Mouse (Mus musculus) kidney, postnatal 36 days (tissue): Measurements from ENCODE around the gene 2310022B05Rik.

ENCODE experiments used
- DNase-seq, 2 experiments: peaks; one replicate each; pipeline ENCODE4 v3.0.0; 2021 to 2022; ENCODE audit warnings: mixed read lengths in 2 of 2

2310022B05Rik gene

DNA sequence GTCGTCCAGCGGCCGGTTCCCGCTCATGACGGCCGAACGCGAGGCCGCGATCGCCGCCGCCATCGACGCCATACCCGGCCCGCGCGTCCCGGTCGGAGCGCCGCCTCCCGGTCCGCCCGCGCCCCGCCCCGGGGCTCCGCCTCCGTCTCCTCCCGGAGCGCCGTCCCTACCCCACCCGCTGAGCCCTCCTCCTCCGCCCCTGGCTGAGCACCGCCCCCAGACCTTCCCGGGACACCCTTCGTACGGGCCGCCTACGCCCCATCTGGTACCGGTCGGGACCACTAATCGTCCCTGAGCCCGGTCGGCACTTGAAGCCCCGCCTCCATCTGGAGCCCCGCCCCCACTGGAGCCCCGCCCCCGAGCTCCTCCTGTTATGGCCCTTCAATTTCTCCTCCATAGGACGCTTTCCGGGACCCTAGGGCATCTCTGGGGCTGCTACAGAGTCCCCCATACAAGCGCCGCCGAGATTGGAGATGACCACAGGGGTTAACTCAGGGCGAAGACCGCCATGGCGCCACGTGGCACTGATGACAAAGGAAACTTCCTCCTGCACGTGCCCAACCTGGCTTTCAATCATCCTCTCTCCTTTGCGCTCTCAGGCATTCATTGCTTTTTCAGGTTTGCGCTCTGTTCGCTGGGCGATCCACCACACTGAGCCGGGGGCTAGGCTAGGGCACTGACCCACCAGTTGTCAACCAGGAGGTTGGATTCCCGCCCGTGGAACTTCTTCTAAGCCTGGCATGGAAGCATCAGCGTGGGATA, at the start of gene 2310022B05Rik:
2310022B05Rik (minus strand) TSS at position 258 of the 762 bp plus-strand sequence.
- DNase-seq = peak; percentile 92 to 94

DNA sequence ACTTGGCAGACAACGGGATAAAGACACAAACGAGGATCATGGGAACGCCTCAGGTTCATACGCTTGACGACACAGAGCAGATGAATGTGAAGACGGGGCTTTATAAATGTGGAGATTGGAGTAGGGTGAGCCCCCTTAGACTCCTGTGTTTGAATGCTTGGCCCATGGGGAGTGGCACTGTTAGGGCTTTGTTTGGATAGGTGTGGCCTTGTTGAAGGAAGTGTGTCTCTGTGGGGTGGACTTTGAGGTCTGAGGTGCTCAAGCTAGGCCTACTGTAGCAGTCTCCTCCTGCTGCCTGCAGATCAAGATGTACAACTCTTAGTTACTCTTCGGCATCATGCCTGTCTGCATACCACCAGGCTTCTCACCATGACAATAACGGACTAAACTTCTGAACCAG, 42.7 kb upstream of the 2310022B05Rik start:
- DNase-seq = no peak

DNA sequence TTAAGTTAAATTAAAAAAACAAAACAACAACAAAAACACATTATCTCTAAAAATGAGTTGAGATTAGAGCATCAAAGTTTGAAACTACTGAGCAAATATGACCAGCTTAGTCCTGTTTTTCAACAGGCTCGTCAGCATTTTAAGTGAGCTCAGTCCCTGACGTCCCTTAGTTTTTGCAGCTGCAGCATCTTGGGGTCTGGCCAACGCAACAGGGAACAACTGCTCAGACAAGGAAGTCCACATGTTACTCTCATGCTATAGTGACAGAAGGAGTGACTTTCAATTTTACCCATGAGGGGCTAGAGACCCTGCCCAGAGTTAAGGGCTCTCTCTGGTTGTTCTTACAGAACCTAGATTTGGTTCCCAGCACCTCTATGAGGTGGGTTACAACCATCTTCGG, 41.2 kb upstream of the 2310022B05Rik start:
- no peak for DNase-seq

DNA sequence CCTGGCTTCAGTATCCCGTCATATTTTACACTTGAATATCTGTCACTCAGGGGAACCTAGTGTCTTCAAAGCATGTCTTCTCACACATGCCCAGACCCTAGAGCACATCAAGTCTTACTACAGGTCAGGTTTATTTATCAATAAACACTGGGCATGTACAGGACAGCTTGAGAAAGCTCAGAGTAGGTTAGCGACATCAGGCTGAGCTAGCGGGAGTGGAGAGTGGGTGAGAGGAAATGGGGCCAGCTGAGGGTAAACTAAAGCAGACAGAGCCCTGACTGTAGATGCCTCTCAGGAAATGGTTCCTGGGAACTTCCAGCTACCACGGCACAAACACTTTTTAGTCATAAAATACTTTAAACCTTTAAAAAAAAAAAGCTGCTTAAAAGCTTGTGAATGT, 40.4 kb upstream of the 2310022B05Rik start:
- DNase-seq = no peak

DNA sequence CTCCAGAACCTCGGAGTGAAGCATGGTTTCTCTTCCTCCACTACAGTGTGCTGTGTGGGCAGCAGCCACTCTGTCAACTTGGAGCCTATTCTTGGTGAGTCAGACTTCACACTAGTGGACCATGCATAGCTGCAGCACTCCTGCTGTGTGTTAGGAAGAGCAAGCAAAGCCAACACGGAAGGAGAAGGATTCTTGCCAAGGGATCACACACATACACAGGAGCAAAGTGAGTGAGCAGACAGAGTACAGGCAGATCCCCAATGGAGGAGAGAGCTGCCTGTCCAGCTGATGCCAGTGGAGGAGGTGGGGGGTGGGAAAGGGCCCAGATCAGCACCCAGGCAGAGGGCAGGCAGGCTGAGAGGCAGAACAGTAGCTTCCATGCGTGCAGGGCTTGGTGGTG, 39.0 kb upstream of the 2310022B05Rik start:
- DNase-seq = no peak

DNA sequence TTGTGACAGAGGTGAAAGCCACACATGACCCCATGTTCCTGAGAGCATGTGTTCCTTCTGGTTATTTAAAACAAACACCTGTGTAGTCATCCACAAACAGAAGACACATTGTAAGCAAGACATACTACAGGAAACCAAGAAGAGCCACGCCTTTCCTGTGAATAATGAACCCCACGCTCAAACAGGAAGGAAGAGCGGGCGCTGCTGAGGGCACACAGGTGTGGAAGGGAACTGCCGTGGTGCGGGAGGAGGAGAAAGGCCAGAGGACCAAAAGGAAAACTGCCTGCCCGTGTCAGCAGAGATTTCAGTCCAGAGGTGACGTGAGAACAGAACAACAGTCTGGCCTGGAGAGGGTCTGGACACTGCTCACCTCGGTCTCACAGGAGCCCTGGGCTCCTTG, 37.9 kb upstream of the 2310022B05Rik start:
- no peak for DNase-seq

DNA sequence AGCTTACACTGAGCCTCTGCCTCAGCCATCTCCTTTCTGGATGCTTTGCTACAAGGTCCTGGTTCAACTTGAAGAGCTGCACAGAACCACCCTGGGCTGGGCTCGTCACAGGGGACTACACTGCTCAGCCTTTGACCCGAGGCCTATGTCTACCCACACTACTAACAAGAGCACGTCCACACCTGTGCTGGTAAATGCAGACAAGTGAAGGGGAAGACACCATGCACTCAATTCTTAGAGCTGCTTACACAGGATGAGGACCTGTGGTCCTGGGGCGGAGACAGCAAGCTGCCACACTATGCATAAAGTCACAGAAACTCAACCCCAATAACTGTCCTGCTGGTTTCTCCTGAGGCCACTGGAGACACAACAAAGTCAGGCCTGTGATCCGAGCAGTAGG, 37.1 kb upstream of the 2310022B05Rik start:
- no peak for DNase-seq

DNA sequence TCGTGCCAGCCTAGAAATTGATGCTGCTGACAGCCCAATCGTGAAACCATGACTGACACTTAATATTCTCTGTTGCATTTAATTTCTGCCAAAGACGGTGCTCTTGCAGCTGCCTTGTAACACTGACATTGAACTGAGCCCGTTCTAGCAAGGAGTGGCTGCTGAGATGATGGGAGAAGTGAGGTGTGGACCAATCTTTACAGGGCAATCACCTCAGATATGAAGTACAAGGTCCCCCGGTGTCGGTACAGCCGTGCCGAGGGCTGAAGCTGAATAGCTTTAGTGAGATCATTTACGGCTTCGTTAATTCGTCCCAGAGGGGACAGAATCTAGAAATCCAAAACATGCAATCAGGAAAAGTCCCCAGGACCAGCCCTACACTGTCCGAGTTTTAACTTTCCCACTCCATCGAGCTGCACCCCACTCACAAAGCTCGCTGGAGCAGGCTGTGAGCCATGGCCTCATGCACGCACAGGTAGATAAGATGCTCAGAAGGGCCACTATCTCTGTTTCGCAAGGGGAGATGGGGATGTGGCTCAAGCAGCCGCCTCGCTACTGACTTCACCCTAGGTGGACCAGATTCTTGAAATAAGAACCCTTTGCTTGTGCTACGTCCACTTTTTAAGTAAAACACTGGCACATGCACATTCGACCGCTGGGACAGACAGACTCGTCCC, 32.4 kb upstream of the 2310022B05Rik start:
- no peak for DNase-seq

DNA sequence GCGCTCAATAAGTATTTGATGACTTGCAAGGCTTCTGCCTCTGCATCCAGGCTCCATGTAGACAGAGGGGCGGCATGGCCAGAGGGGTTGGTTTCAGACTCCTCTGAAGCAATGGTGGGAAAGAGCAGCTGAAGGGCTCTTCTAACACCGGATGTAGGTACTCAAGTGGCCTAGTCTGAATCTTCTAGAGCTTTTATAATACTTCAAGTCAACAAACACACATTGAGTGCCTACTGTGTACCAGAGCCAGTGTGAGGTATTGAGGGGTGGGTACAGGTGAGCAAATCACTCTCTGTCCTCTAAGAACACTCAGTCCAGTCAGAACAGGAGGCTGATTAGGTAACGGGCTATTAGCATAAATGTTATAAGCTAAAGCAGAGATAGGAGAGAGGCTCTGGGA, 28.5 kb upstream of the 2310022B05Rik start:
- DNase-seq = no peak

DNA sequence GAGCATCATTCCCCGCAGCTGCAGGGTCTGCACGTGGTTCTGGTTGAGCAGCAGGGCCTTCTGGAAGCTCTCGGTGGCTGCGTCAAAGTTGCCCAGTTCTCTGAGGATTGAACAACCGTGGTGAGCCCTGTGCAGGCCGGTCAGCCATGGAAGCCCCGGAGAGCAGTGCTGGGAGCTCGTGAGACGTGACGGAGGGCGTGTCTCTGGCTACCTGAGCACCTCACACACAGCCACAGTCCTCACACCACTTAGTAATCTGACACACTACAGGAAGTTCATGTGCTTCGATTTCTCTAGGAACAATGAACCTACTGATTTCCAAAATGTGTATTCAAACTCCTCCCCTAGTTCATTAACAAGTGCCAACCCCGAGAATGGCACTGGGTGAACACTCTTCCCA, 25.7 kb upstream of the 2310022B05Rik start:
- DNase-seq = no peak

DNA sequence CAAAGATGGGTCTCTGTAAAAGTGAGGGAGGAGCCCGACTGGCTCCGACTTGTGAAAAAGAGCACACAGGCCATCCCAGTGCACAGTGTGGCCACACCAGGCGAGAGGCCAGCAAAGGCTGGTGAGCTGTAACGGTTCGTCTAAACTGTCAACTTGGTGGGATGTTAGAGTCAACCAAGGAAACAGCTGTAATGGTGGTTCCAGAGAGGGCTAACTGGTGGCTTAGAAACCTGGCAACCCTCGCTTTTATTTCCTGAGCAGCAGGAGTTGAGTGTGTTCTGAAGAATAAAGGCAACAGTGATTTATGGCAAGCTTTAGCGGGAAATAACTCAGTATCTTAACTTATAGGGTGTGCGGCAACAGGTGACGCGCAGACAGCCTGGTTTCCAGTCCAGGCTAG, 19.0 kb upstream of the 2310022B05Rik start:
- DNase-seq = no peak

DNA sequence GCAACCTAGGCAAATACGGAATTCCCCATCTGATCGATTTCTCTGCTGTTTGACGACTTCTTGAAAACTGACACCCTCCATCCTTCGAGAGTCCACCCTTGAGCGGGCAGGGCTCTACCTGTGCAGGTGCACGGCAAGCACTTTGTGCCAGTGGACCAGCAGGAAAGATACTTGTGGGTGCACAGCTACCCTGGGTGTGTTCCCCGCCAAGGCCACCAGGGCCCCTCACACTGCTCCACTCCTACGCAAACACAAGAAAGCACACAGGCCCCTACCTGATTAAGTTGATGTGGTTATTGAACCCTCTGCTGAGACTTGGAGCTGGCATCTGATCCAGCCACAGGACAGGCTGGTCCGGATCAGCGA, 18.6 kb upstream of the 2310022B05Rik start:
- DNase-seq = no peak

DNA sequence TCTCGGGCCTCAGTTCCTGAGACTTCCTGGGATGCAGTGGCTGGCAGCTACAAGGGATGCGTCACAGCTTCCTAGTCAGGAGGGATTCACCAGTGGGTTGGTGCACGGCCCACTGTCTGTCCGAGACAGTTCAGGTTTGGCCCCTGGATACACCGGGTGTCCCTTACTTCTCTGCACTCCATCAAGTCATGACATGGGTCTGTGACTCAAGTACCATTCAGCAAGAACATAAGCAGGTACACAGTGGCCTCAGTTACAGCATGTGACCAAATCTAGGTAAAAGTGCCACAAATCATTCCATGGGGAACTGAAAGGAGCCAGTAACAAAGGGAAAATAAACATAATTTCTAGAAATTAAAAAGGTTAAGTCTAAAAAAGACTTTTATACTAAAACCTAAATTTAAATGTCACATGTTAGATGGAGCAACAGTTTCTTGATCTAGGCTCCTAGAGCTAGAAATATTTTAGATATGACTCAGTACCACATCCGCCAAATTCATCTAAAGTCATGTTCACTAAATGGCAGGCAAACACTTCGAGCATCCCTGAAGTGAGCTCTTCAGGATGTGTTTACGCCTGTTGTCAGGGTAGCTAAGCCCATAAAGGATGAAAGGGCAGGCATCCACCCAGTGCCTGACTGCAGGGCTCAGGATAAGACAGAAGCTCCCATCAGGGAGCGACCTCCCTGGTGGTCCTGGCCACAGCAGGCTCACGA, 18.1 kb upstream of the 2310022B05Rik start:
- no peak for DNase-seq

DNA sequence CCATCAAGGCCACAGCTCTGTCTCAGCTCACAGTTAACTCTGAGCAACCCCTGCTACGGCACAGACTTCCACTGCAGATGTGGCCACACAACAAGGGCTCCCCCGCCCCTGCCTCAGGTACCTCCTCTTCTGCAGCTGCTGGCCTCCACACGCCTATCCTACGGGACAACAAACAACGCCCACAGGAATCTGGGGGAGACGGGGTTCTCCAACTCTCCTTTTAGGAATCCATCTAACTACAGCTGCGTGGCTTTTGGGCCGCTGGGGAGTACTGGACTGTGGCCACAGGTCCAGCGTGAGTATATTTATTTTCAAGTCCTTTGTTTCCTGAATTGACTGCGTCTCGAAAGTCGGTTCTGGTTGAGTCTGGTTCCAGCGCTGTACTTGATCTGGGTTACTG, 15.1 kb upstream of the 2310022B05Rik start:
- DNase-seq = no peak

DNA sequence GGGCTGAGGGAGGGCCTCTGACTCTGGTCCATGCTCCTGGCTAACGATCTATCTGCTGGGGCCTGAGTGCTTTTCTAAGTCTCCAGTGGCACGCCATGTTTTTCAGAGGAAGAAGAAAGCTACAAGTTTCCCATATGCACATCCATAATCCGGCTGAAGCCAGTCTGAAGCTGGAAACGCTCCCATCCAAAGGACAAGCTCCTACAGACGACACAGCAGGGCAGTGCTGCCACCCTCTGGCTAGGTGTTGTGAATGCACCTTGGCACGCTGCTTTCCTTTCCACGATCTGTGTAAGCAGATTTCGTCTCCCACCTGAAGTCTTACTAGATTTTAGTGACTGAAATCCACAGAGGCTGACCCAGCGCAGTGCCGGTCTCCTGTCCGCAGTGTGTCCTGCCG, 14.3 kb upstream of the 2310022B05Rik start:
- DNase-seq = peak; percentile 82 to 90

DNA sequence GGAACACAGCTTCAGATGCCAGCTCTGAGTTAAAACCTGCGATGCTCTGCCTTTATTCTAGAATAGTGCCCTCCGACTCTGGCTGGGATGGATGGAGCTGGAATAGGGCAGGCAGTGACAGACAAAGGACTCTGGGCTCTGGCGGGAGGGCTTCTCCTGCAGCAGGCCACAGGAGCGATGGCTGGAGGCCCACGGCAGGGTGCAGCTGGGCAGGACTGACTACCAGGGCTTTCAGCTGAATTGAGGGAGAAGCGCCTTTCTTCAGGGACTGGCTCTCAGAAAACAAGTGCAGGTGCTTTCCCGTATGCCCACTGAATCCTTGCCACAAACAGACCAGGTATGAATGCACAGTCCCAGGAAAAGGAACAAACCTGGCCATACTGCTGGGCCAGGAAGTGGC, 13.9 kb upstream of the 2310022B05Rik start:
- DNase-seq = no peak

DNA sequence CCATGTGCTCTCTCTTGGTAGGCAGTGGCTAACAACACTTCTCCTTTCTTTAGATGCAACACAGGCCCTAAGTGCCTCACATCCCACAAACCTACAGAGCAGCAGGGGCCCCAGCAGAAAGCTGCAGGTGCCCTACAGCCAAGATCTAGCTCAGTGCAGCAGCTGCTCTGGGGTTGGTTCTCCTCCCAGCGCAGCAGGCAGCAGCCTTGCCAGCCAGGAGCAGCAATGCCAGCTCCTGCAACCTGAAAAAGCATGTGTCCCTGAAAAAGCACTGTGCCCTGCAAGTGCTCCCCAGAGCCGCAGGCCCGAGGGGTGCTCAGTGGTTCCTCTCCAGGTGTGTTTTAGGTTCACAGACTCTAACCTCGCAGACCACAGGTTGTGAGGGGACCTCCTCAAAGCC, 13.5 kb upstream of the 2310022B05Rik start:
- DNase-seq = no peak

DNA sequence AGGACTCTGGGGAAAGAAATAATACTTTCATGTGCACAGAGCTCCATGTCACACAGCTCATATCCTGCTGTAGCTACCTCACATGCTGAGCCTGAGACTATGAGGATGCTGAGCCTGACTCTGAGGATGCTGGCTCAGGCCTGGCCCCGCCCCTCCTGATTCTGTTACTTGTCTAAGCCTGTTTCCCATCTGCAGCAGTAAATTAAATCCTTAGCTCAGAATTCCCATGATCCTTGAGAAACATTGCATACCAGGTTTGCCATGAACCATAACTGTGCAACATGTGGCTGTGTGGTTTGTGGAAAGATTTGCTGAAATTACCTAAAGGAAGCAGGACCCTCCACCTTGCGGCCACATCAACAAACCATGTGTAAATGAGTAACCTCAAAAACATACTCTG, 9.2 kb upstream of the 2310022B05Rik start:
- DNase-seq = no peak

DNA sequence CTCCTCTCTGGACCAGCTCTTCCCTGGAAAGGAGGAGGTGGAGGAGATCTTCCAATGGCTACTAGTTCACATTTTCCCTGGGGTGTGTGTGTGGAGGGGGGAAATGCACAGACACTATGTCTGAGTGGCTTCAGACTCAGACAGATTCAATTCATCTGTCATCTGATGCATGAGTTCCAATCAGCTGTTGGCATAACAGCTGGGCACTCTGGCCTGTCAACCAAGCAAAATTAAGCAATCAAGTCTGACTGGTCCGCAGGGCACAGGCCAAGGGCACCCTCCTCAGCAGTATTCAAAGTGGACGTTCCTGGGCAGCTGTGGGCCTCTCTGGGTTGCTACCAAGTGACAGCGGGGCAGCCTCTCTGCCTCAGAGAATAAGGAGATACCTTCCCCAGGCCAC, 5.6 kb upstream of the 2310022B05Rik start:
- no peak for DNase-seq

DNA sequence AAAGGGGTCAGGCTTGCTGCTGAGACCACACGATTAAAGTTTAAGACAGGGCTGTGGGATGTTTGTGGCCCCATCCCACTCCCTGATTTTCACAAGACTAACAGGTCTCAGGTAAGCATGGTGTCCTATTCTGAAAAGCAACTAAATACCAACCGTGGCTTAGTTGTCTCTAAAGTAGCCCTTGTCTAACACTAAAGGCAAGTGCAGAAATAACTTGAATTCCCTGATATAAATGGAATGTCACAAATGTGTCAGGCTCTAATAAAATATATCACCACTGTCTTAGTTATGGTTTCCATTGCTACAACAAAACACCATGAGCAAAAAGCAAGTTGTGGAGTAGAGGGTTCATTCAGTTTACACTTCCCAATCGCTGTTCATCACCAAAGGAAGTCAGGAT, 1.2 kb upstream of the 2310022B05Rik start:
- DNase-seq = no peak

DNA sequence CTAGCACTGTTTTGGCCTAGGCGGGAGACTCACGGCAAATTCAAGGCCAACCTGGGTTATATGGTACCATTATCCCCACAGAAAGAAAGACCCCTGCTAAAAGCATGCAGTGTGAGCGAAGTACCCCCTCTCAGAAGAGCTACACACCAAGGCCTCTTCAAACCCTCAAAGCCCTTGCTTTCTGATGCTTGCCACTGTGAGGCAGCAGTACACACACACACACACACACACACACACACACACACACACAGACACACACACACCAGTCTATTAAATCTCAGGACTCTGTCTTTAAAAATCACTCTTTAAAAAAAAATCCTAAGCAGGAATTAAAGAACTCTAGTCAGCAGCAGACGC, 683 bp upstream of the 2310022B05Rik start:
- peak in 1 of 2 experiments; percentile 19 for DNase-seq

DNA sequence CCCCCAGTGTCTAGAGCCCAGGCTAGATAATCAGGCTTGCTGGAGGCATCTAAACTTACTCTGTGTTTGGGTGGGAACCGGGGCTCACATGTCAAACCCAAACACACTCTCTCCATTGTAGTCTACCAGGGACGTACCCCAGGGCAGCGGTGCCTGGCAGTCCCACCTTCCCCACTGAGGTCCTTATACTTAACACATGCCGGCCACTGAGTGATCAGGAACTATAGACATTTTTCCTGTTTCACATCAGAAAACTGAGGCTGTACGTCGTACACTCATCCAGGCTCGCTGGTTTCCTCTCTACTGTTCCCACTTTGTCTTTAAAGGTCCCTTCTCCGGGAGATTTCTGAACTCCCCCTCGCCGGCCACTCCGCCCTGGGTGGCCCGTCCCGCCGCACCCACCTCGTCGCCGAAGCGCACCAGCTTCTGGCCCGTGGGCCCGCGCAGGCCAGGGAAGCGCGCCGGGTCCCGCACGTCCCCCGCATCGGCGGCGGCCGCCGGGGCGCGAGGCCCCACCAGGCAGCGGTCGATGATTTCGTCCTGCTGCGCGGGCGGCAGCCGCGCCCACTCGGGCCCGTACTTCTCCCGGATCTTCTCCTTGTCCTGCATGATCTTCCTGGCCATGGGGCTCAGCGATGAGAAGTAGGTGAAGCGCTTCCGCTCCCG, 590 bp downstream of the 2310022B05Rik start:
- peak in 1 of 2 experiments; percentile 19 for DNase-seq

DNA sequence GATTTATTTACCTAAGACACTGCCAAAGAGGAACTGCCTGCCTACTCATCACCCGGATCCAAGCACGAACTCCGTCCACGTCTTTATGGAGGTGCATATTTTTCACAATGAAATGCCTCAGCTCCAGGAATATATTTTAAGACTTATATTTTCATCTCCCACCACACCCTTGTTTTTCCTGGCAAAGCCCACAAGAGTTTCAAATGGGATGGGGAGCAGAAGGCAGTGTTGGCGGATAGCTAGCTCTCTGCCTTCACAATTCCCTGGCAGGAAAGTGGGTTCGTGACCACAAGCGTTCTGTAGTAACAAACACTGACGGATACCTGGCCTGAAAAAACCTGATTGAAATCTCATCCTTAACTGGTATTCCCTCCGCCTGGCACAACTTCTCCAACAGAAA, 1.4 kb downstream of the 2310022B05Rik start:
- peak; percentile 11 to 19 for DNase-seq

DNA sequence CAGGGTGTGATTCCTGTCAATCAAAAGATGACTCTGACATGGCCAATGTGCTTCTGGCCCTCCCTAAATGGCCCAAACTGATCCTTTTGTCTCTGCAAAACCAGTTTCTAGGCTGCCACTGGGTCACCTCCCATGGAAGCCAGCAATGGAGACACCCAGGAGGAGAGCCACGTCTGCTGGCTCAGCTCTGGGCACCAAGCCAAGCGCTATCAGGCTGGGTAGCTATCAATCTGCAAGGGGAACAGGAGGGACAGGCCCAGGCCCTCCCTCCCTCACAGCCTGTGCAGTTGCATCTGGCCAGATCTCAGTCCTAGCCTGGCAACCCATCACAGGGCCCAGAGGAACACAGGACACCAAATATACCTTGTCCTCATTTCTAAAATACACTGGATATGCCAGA, 4.8 kb downstream of the 2310022B05Rik start:
- DNase-seq = peak; percentile 62 to 72
